Mouse (Mus musculus): Measurements from ENCODE around the gene Cds1.

The Cds1 gene

DNA sequence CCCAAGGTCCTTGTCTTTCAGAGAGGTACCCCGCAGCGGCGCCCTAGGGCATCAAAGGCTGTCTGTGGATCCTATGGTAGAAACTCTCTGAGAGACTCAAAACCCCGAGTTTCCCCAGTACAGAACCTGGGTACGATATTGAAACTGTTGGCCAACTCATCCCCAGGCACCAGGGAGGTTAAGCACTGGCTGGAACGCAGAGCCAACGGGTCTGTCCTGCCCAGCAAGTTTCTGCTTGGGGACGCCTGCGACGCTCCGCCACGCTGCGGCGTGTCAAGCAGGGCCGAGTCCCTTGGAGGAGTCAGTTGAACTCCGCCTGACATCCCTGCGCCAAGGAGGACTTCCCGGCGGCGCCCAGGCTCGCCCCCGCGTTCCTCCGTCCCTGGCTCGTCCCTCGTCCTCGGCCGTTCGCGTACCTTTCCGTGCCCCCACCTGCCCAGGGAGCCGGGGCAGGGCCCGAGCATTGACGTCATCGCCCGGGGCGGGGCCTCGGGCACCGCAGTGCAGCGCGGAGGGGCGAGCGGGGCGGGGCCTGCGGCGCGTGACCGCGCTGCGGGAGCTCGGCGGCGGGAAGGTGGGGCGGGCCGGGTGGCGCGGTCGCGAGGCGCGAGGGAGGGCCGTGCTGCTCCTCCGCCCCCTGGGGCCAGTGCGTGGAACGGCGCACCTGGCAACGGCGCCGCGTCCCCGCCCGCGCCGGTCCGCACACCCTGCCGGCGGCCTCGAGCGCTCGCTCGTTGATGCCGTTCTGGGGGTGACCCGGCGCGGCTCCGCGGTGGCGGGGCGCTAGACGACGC is at the start of gene Cds1:
Gene Cds1 (plus strand): TSS at position 577 of the 794 bp plus-strand sequence.
- peak; percentile 20 for DNase-seq (ENCODE audit: low read depth, low spot score)

DNA sequence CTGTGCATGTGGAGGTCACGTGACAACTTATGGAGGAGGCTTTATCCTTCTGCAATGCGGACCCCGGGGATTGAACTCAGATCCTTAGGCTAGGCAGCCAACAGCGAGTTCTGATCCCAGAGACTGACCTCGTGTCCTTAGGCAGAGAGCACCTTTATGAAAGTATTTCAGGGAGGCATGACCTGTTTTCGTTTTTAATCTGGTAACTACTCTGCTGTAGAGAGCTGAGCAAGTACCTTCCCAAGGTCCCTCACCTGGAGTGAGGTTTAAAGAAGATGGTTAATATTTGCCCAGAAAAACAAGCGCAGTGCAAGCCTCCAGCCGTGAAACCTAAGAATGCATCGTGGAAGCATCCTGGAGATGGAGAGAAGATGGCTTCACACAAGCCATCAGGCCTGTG is 40.7 kb upstream of the Cds1 start:
- DNase-seq (ENCODE audit: low read depth, low spot score), result no peak

DNA sequence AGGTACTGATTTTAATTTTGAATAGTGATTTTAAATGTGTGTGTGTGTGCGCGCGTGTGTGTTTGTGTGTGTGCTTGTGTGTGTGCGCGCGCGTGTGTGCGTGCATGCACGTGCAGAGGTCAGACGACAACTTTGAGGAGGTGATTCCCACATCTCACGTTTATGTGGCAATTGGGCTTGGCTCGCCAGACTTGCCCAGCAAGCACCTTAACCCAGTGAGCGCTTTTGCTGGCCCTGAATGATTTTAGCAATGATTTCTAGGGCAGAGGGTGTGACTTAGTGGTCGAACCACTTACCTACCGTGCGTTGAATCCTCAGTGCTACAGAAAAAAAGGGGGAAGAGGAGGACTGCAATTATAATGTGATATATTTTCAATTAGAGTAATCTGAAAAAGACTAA is 40.2 kb upstream of the Cds1 start:
- no peak for DNase-seq (ENCODE audit: low read depth, low spot score)

DNA sequence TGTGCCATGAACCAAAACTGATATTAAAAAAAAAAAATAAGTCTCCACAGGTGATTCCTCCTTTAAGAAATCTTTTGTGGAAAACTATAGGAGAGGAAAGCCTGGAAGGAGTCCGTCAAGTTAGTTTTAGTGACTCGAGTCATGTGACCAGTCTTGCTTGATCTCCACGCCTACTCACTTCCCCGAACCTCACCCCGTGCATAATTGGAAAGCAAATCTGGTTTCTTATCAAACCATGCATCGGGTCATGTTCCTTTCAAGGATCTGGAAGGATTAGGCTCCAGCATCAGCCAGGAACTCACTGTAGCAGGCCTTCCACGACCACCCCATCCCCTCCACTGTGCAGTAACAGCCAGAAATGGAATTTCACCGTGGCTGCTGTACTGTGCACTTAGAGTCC is 39.2 kb upstream of the Cds1 start:
- no peak for DNase-seq (ENCODE audit: low read depth, low spot score)

DNA sequence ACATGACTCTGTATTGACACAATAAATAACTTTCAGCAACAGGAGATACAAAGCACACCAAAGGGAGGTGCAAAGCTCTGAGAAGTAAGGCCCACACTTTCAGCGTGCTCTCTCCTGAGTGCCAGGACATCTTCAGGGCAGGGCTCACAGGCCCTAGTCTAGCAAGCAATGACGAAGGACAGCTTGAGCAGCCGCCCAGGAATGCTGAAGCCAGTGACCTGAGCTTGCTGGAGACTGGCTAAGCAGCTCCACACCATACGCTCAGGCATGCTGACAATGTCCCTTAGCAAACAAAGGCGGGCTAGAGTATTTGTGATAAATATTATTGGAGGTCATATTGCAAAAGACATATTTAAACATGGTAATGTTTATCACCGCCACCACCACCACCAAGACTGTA is 38.6 kb upstream of the Cds1 start:
- DNase-seq (ENCODE audit: low read depth, low spot score), result no peak

DNA sequence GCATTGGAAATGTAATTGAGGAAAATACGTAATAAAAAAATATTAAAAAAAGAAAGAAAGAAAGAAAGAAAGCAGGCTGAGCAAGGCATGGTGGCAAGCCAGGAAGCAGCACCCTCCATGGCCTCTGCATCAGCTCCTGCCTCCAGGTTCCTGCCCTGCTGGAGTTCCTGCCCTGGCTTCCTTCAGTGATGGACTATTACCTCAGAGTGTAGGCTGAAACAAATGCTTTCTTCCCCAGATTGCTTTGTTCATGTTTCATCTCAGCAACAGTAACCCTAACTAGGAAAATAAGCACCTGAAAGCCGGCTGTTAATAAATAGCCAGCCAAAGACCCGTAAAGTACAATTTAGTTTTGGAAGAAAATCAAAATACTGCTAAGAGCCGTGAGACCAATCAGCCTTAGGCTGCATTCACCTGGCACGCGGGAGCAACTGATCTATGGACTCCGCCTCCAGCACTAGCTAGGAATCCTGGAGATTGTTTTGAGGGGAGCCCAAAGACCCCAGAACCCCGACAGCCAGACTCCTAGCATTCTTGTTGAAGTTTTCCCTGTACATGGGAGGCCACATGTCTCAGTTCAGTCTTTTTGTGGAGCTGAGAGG is 36.5 kb upstream of the Cds1 start:
- DNase-seq (ENCODE audit: low read depth, low spot score), result no peak

DNA sequence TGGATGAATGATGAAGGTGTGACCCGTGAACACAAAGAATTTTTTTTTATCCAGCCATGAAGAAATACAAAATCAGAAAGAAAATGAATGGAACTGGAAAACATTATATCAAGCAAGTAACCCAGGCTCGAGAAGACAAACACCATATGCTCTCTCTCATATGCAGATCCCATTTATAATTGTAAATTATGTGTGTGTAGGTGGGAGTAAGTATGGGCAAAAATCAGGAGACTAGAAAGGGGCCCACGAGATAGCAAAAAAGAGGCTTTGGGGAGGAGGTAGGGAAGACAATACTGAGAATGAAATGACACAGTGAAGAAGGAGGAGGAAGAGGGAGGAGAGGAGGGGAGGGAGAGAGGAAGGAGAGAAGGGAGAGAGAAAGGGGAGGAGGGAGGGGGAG is 27.6 kb upstream of the Cds1 start:
- DNase-seq (ENCODE audit: low read depth, low spot score), result no peak

DNA sequence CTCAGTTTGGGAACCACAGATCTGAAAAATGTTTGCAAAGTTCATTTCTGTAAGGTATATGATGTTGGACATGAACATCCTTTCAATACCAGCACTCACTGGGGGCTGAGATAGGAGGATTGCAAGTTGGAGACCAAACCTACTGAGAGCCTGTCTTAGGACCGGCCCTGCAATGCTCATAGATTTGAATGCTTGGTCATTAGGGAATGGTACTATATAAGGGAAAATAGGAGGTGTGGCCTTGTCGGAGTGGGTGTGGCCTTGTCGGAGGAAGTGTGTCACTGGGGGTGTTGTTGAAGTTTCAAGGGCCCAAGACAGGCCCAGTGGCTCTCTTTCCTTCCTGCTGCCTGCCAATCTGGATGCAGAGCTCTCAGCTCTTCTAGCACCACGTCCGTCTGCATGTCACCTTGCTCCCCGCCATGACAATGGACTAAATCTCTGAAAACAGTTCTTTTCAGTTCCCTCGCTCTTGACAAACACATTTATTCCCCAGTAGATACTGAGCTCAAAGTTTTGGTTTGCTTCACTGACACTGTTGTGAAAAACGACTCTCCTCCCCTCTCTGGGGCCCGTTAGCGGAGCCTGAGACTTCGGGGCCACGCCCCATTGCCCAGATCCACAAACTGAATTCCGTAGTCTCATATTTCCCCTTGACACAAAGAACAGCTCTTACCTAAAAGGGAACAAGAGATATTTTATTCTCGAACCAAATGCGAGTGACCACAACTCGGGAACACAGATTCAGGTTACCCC is 24.3 kb upstream of the Cds1 start:
- DNase-seq (ENCODE audit: low read depth, low spot score), result no peak

DNA sequence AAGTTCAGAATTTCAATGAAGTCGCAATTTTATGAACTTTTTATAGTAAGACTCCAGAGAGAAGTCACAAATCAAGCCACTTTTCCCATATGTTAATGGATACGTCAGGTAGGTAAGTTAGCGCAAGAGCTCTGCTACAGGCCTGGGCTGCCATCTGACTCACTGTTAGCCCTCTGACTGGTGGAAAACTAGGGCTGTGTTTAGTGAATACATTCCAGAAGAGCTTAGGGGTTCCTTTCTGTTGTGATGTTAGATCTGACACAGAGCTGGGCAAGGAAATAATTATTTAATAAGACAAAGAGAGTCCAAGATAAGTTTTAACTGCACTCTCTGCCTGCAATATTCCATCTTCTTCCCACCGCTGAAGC is 23.7 kb upstream of the Cds1 start:
- DNase-seq (ENCODE audit: low read depth, low spot score), result no peak

DNA sequence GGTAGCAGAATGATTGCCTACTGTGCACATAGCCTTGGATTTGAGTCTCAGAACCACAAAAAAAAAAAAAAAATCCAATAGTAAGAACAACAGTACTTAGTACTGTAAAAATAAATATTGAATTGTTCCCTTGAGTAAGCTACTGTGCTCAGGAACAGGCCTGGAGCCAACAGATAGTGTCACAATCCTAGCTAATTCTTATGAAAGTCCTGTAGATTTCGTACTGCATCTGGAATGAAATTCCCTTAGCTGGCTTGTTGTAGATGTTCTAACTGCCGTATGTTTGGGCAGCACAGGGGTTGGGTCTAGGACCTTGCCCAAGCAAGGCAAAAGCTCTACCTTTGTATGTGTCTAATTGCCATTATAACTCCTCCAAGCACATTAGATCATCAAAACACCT is 22.9 kb upstream of the Cds1 start:
- no peak for DNase-seq (ENCODE audit: low read depth, low spot score)

DNA sequence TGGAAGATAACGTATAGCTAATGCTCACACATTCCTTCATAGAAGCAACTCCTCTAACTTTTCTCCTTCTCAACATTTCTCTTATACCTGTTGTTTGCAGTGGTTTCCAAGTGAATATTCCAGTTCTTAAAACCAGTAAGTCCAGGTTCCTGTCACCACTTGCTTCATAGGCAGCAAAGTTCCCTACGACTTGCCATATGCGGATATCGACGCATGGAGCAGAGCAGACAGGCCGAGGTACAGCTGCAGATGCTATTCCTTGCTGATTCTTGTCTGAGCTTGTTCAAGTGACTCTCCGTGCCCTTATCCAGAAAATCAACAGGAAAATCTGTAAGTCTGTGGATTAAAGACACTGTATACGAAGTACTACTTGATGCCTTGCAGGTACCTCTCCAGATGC is 22.5 kb upstream of the Cds1 start:
- DNase-seq (ENCODE audit: low read depth, low spot score), result no peak

DNA sequence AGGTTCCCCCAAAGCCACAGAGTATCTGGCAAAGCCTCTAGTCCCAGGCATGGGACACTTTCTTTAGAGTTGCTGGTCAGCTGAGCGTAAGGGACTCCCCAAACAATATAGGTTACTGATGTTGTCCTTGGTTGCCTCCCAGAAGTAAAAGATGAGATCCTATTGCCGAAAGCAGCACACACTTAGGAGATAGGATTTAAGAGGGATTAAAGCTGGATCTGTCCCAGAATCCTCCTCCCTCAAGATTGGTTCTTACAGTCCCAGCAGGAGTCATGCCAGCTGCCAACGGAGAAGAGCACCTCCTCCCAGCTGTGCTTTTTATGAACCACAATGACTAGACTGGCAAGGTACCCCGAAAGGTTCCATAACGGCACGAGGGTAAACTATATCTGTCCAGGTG is 20.0 kb upstream of the Cds1 start:
- no peak for DNase-seq (ENCODE audit: low read depth, low spot score)

DNA sequence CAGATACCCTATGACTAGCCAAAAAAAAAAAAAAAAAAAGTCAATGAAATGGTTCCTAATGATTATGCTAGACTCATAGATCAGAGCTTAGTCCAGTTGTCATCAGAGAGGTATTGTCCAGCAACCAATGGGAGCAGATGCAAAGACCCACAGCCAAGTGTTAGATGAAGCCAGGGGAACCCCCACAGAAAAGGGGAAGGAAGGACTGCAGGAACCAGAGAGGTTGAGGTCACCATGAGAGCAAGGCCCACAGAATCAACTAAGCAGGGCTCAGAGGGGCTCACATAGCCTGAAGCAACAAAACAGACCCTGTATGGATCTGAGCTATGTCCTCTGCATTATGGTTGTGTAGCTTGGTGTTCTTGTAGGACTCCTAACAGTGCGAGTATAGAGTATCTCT is 11.2 kb upstream of the Cds1 start:
- DNase-seq (ENCODE audit: low read depth, low spot score), result no peak

DNA sequence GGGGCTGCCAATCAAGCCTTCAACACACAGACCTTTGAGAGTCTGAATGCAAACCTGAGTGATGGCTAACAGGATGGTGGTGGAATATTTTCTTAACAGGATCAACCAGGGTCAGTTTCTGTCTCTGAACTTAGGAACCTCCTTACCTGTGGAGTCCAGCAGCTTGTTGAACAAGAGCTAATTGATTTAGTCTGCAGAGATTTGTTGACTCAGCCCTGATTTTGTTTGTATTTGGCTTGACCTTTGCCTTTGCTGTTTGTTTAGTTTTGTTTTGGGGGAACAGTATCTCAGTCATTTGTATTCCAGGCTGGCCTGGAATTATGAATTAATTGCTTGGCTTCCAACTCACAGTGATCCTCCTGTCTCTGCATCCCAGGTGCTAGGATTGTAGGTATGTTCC is 7.3 kb upstream of the Cds1 start:
- no peak for DNase-seq (ENCODE audit: low read depth, low spot score)

DNA sequence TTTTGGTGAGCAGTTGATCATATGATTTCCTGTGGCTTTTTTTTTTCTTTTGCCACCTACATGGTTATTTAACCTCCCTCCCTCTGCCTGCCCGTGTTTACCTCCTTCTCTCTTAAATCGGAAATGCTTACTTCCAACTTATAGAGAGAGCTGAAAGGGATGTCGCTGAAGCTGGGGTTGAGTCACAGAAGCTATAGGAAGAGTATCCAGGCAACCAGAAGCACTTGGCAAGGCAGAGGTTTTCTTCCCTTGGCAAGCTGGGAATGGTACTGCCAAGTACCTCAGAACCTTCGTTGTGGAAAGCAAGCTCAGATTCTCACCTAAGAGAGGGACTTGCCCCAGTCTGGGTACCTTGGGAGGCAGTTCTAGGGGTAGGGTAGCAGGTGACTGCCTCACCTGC is 3.2 kb upstream of the Cds1 start:
- no peak for DNase-seq (ENCODE audit: low read depth, low spot score)

DNA sequence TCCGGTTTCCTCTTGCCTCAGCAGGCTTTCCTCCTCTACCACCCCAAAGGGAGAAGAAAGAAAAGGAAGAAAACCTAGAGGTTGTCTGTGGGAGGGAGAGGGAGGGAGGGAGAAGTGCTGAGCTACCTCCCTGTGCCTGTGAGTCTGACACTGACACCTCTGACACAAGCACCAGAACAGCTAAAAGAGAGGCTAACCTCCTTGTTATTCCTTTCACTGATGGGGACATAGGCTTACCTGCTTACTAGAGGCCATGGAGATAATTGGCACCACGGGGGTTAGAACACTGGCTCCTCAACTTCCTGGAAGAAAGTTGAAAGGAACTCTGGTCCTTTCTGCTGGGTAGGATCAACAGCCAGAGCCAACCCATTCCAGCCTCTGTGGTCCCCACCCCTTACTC is 1.4 kb upstream of the Cds1 start:
- DNase-seq (ENCODE audit: low read depth, low spot score), result no peak

DNA sequence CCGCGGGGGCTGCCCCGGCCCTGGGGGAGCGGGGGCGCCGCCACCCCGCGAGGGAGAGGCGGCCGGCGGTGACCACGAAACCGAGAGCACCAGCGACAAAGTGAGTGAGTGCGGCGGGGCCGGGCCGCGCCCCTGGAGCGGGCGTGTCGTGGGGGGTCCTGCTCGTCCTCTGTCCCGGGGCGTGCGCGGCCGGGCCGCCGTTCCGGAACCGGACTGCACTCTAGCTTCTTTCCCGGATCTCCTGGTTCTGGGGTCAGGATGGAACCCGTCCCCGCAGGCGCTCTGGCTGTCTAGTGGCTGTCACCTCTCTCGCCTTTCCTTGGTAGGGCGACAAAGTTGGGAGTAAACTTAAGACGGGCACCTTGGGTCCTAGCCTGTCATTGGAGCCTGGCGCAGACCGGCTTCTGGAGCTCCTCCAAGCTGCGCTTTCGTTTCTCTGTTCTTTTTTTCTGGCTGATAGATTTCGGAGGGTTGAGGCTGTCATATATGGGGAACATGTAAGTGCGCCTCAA is 516 bp downstream of the Cds1 start:
- DNase-seq (ENCODE audit: low read depth, low spot score), result no peak

DNA sequence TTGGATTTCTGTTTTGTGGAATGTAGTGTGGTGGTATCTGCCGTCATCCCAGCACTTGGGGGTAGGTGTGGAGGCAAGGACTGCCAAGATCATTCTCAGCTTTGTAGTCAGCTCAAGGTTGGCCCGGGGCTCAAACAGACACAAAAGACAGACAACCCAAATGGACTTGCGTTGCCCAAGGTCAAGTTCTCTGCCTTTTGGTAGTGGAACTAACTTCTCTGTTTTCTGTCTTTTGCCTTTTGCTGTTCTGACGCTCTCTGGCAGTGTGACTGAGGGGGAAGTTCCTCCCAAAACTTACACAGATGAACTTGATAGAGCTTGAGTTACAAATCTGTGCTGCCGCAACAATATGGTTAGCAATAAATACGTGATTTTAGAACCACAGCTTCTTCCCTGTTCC is 1.3 kb downstream of the Cds1 start:
- no peak for DNase-seq (ENCODE audit: low read depth, low spot score)

DNA sequence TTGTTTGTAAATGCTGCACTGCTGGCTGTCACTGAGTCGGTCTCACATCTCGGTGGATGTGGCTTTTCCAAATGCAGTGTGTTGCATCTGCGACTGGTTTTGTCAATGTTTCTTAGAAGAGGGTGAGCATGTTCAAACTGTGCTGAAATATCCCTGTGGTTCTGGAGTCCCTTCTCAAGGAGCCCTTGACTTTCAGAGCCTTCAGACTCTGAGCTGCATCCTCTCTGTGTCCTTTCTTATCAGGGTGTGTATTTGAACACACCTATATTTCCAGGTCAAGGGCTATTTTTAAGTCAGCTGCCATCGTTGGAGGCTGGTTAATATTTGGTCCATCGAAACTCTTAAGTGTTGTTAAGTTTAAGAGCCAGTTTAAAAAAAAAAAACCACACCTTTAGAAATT is 2.2 kb downstream of the Cds1 start:
- no peak for DNase-seq (ENCODE audit: low read depth, low spot score)

DNA sequence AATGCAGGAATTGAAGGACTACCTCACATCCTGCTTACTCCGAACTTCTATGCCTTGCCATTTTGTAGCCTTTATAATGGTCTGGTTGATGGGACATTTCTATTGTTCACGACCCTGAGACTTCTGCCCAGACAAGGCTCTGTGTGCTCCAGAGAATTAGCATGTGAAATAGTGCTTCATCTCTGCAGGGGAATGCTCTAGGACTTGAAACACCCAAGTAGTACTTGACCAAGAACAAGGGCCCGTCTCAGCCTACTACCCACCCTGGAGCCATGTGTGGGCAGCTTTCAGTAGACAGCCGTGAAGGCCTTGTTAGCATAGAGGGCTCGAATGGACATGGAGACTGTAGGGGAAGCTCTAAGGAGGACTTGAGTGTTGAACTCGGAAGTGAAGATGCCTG is 2.6 kb downstream of the Cds1 start:
- no peak for DNase-seq (ENCODE audit: low read depth, low spot score)

DNA sequence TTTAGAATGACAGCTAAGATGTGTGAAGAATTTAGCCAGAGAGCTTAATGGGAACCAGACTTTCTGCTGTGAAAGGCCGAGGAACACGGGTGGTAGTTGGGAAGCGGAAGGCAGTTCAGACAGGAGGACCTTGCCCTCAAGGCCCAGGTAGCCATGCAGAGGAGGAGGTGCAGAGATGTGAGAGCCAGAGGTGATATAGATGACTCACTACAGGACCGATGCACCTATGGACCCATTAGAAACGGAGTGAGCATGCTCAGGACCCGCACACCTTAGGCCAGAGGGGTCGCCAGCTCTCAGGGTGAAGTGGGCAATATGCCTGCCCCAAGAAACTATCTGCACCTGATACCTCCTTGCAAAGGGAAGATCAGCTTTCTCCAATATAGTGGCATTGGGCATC is 3.6 kb downstream of the Cds1 start:
- no peak for DNase-seq (ENCODE audit: low read depth, low spot score)

DNA sequence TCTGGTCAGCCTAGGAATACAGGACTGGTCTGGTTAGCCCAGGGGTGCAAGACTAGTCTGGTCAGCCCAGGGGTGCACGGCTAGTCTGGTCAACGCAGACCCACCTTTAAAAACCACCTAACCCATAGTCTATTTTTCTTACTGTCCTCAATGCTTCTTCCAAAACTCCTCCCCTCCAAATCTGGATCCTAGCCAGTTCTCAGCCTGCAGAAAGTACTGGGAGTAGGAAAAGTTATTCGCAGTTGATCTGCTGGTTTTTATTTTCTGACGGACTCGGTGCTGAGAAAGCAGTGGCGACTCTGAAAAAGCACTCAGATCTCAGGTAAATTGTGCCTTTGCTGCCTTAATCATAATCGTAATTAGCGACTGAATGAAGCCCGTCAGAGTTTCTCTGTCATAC is 7.7 kb downstream of the Cds1 start:
- no peak for DNase-seq (ENCODE audit: low read depth, low spot score)

DNA sequence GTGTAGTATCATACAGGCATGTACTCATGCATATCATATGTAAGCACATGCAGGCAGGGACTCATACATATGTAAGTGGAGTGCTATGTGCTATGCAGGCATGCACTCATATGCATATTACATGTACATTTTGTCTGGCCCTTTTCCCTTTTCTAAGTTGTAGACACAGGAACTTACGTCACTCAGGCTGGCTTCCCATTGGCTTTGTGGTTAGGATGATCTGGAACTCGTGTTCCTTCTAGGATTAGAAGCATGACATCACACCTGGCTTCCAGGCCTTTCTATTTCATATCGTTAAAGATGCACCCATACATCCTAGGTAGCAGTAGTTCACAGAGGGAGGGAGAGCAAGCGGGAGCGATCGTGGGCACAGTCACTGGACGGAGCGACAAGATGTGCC is 10.3 kb downstream of the Cds1 start:
- DNase-seq (ENCODE audit: low read depth, low spot score), result no peak

Measured in CD4-positive helper T cell, adult 2 months (primary cell).